Mouse (Mus musculus) bone marrow, adult 2 months (tissue): ENCODE data around the gene Art5.

Experiments
- CTCF ChIP-seq: fragments of 200-500 bp; IDR thresholded peaks from 2 replicates; pipeline ENCODE4 v1.5.1; 2011; ENCODE audit warnings: low read length, control low read depth; ENCODE audit not compliant: control insufficient read depth, insufficient read depth
- POLR2A ChIP-seq: fragments of 200-500 bp; IDR thresholded peaks from 2 replicates; pipeline ENCODE4 v1.6.1; 2011; ENCODE audit warnings: low read depth, mild to moderate bottlenecking, control low read depth, low read length, borderline replicate concordance; ENCODE audit not compliant: control insufficient read depth

DNA sequence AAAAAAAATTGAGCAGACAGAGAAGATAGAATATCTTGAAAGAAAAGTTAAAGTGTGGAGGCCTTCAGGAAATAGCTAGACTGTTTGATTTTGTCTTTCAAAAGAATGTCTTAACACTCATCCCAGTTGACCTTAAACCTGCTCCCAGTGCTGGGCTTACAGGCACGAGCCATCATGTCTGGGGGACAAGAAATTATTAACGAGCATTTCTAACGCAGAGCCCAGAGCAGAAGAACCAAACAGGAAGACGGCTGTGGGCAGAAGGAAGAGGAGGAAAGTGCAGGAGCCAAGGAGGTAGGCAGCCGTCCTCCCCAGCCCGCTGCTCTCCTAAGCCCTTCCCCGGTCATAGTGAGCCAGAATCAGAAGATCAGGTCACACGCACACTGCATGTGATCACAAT, 29.0 kb downstream of the Art5 start:
- TF ChIP-seq POLR2A = no peak
- no peak for TF ChIP-seq CTCF
